Mouse (Mus musculus) testis, adult 2 months (tissue): ENCODE measurements at regions not wholly inside any gene's neighbourhood (a gene's known extent, or its start where the extent isn't known, plus 50 kb on each side); places are given as distances from the start of the nearest gene placed in this dataset.

Experiments used
- H3K27ac ChIP-seq: fragments of 200-500 bp; 2 replicates; pipeline ENCODE4 v1.5.1; 2012; ENCODE audit warnings: low read depth, low read length; ENCODE audit not compliant: control insufficient read depth, insufficient read depth
- H3K27me3 ChIP-seq: fragments of 200-500 bp; 2 replicates; pipeline ENCODE4 v1.6.1; 2012; ENCODE audit warnings: mild to moderate bottlenecking, low read length, moderate library complexity; ENCODE audit not compliant: control insufficient read depth, insufficient read depth
- H3K36me3 ChIP-seq: fragments of 200-500 bp; 2 replicates; pipeline ENCODE4 v1.6.1; 2012; ENCODE audit warnings: mild to moderate bottlenecking, low read length; ENCODE audit not compliant: control insufficient read depth, insufficient read depth
- H3K4me1 ChIP-seq: fragments of 200-500 bp; 2 replicates; pipeline ENCODE4 v1.6.1; 2012; ENCODE audit warnings: low read length; ENCODE audit not compliant: control insufficient read depth, insufficient read depth
- H3K4me3 ChIP-seq: fragments of 200-500 bp; 2 replicates; pipeline ENCODE4 v1.5.1; 2012; ENCODE audit warnings: low read depth, mild to moderate bottlenecking, low read length, moderate library complexity, mixed read lengths; ENCODE audit not compliant: control insufficient read depth
- CTCF ChIP-seq: fragments of 200-500 bp; IDR thresholded peaks from 2 replicates; pipeline ENCODE4 v1.5.1; 2012; ENCODE audit warnings: low read depth, mild to moderate bottlenecking, inconsistent platforms, low read length, moderate library complexity; ENCODE audit not compliant: control insufficient read depth, insufficient read depth, insufficient replicate concordance
- POLR2A ChIP-seq: fragments of 200-500 bp; IDR thresholded peaks from 2 replicates; pipeline ENCODE4 v1.6.1; 2012; ENCODE audit warnings: low read depth, mild to moderate bottlenecking, inconsistent platforms, low read length, moderate library complexity; ENCODE audit not compliant: control insufficient read depth

- H3K27me3 ChIP-seq = no peaks in the 10 kb centered on the region
- H3K4me3 ChIP-seq = no peak overlapping the region
- no peaks in the 10 kb centered on the region for H3K36me3 ChIP-seq
- no peak for TF ChIP-seq POLR2A
- no peak for TF ChIP-seq CTCF
- H3K4me1 ChIP-seq = no peaks in the 10 kb centered on the region
- H3K27ac ChIP-seq = no peak overlapping the region
Observed at GRCm38 (mm10) chr1:61437603-61438002, 201.0 kb upstream of the Pard3b start.

- TF ChIP-seq POLR2A (no peak), CTCF (no peak)
- Histone ChIP-seq H3K4me1 (no peaks in the 10 kb centered on the region), H3K27me3 (no peaks in the 10 kb centered on the region), H3K36me3 (no peaks in the 10 kb centered on the region), H3K27ac (no peak overlapping the region), H3K4me3 (no peak overlapping the region)
Observed at GRCm38 (mm10) chr1:61461435-61461834, 177.2 kb upstream of the Pard3b start.

GRCm38 (mm10) chr1:61470617-61471214 is 167.9 kb upstream of the Pard3b start:
- H3K4me3 ChIP-seq = no peak overlapping the region
- H3K4me1 ChIP-seq = no peaks in the 10 kb centered on the region
- H3K27ac ChIP-seq = no peak overlapping the region
- TF ChIP-seq CTCF = no peak
- TF ChIP-seq POLR2A = no peak
- H3K36me3 ChIP-seq = no peaks in the 10 kb centered on the region
- no peaks in the 10 kb centered on the region for H3K27me3 ChIP-seq

- no peak for TF ChIP-seq POLR2A
- TF ChIP-seq CTCF = no peak
- Histone ChIP-seq H3K4me1 (no peaks in the 10 kb centered on the region), H3K27ac (no peak overlapping the region), H3K4me3 (no peak overlapping the region), H3K36me3 (no peaks in the 10 kb centered on the region), H3K27me3 (no peaks in the 10 kb centered on the region)
Observed at GRCm38 (mm10) chr1:61471779-61472578, 166.6 kb upstream of the Pard3b start.

GRCm38 (mm10) chr1:61472579-61473242 is 165.9 kb upstream of the Pard3b start:
- H3K27ac ChIP-seq = no peak overlapping the region
- no peaks in the 10 kb centered on the region for H3K27me3 ChIP-seq
- H3K4me1 ChIP-seq = no peaks in the 10 kb centered on the region
- no peak overlapping the region for H3K4me3 ChIP-seq
- TF ChIP-seq CTCF (no peak), POLR2A (no peak)
- H3K36me3 ChIP-seq = no peaks in the 10 kb centered on the region

GRCm38 (mm10) chr1:61485459-61485858 is 153.2 kb upstream of the Pard3b start:
- TF ChIP-seq CTCF = no peak
- no peak for TF ChIP-seq POLR2A
- H3K4me3 ChIP-seq = no peak overlapping the region
- no peaks in the 10 kb centered on the region for H3K4me1 ChIP-seq
- no peaks in the 10 kb centered on the region for H3K27me3 ChIP-seq
- no peak overlapping the region for H3K27ac ChIP-seq
- no peaks in the 10 kb centered on the region for H3K36me3 ChIP-seq

- H3K27ac ChIP-seq = no peak overlapping the region
- TF ChIP-seq POLR2A = no peak
- TF ChIP-seq CTCF = no peak
- H3K36me3 ChIP-seq = no peaks in the 10 kb centered on the region
- H3K4me3 ChIP-seq = no peak overlapping the region
- H3K27me3 ChIP-seq = no peaks in the 10 kb centered on the region
- no peaks in the 10 kb centered on the region; the same call in 1 of the 2 replicates for H3K4me1 ChIP-seq
Observed at GRCm38 (mm10) chr1:61524886-61525285, 113.7 kb upstream of the Pard3b start.
